9 mouse cellular contexts compared by ENCODE assay signal in the genomic region with DNA sequence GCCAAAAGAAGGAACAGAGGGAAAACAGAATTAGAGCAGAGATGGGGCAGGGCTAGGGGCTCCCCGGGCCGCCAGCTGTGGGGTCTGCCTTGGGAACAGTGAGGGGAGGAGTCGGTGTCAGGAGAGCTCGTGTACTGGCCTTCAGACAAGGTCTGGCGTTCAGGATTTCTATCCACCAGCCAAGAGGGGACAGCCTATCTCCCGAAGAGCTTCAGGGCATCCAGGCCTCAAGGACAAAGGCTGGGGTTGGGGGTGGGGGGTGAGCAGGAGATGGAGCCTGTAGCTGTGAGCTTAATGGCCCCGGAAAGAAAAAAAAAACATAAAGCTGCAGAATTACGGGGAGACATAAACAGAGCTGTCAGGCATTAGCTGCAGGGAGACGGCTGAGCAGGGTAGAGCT. TPM values are rescaled to one million over a fixed set of nuclear protein-coding genes. Genes with fewer than 3 reads are reported as not detected.
DNase-seq lines count a peak whose midpoint lies in the region; ATAC-seq and TF ChIP-seq lines count a peak whose summit lies in the region.
"Had no signal": no experiment of that assay in that cellular context is flagged by ENCODE, and none has a peak within 500 bp of the region (broad histone marks: within the 10 kb centered on the region; RNA-seq: fewer than 3 reads in every experiment).

No protein-coding gene starts in this region.

- no peak overlapping the region for H3K4me3 ChIP-seq in heart, adult 2 months
- no peak overlapping the region for H3K4me3 ChIP-seq in stomach, embryonic 14.5 days (ENCODE audit: low read depth, low read length)
- no peak overlapping the region for H3K4me3 ChIP-seq in stomach, postnatal 0 days (ENCODE audit: low read depth, low read length)
- H3K4me3 ChIP-seq in limb, embryonic 10.5 days: no peak overlapping the region

- no peaks in the 10 kb centered on the region; the same call in none of the 2 replicates for H3K36me3 ChIP-seq in heart, adult 2 months (ENCODE audit: control insufficient read depth, insufficient read depth, low read length)
- peaks cover 5% of the 10 kb centered on the region; the same call in 1 of the 2 replicates for H3K36me3 ChIP-seq in stomach, embryonic 14.5 days (ENCODE audit: control insufficient read depth, insufficient read depth, low read length)
- no peaks in the 10 kb centered on the region for H3K36me3 ChIP-seq in stomach, postnatal 0 days (ENCODE audit: control insufficient read depth, insufficient read depth, low read length)
- peaks cover 47% of the 10 kb centered on the region for H3K36me3 ChIP-seq in limb, embryonic 10.5 days

- intact Hi-C loops in heart, adult 2 months (cut with DNase I): no loop called here
- intact Hi-C loops in heart, postnatal 36 days (cut with DNase I): no loop called here

- no peak for ATAC-seq in stomach, embryonic 14.5 days (ENCODE audit: insufficient number of reproducible peaks, insufficient read depth, low FRiP score, low read depth)
- no peak for ATAC-seq in stomach, postnatal 0 days (ENCODE audit: low FRiP score, low TSS enrichment)

- DNase-seq in heart, adult 2 months: no peak
- DNase-seq in heart, postnatal 36 days: no peak
- DNase-seq in stomach, postnatal 0 days (ENCODE audit: low spot score): no peak
- no peak for DNase-seq in limb, embryonic 10.5 days (ENCODE audit: low spot score)
- peak; percentile 56 for DNase-seq in testis, postnatal 14 days (ENCODE audit: low spot score)
- DNase-seq in cerebellum, postnatal 4 days (ENCODE audit: low spot score in 2 of 2): no peak
- no peak for DNase-seq in cerebellum, postnatal 14 days
- DNase-seq: kidney, postnatal 25 days had no signal

- no peak for TF ChIP-seq POLR2A in heart, adult 2 months (IDR thresholded peaks at IDR 0.05; ENCODE audit: insufficient read depth, low read depth, low read length)

- 44% methylated on average over 9 of the region's 9 CpGs for WGBS in heart, adult 2 months
- WGBS in stomach, embryonic 14.5 days: 17% methylated on average over 9 of the region's 9 CpGs
- 25% methylated on average over 9 of the region's 9 CpGs for WGBS in stomach, postnatal 0 days
- WGBS in limb, embryonic 10.5 days: 40% methylated on average over 9 of the region's 9 CpGs

- peaks cover 18% of the 10 kb centered on the region for H3K4me1 ChIP-seq in heart, adult 2 months (ENCODE audit: control insufficient read depth, insufficient read depth, low read length)
- H3K4me1 ChIP-seq in stomach, embryonic 14.5 days (ENCODE audit: control insufficient read depth, insufficient read depth, low read length): peaks cover 59% of the 10 kb centered on the region
- peaks cover 9% of the 10 kb centered on the region; the same call in 1 of the 2 replicates for H3K4me1 ChIP-seq in stomach, postnatal 0 days (replicated peaks; ENCODE audit: control insufficient read depth, insufficient read depth)
- peaks cover 82% of the 10 kb centered on the region for H3K4me1 ChIP-seq in limb, embryonic 10.5 days

- no peak for TF ChIP-seq CTCF in heart, adult 2 months (IDR thresholded peaks at IDR 0.05)
- TF ChIP-seq CTCF in stomach, postnatal 0 days (IDR thresholded peaks at IDR 0.05; ENCODE audit: low read depth): no peak

- H3K27ac ChIP-seq in heart, adult 2 months: peak overlapping the region; percentile 26; the same call in 1 of the 2 replicates
- H3K27ac ChIP-seq in stomach, embryonic 14.5 days (ENCODE audit: low read length): peak overlapping the region; percentile 55; the same call in 1 of the 2 replicates
- H3K27ac ChIP-seq in stomach, postnatal 0 days (replicated peaks): no peak overlapping the region
- H3K27ac ChIP-seq in limb, embryonic 10.5 days: peak overlapping the region; percentile 26; the same call in 1 of the 2 replicates

- no peaks in the 10 kb centered on the region for H3K27me3 ChIP-seq in heart, adult 2 months (ENCODE audit: control insufficient read depth, insufficient read depth, low read length)
- H3K27me3 ChIP-seq in stomach, embryonic 14.5 days (ENCODE audit: control insufficient read depth, insufficient read depth, low read length): no peaks in the 10 kb centered on the region
- H3K27me3 ChIP-seq in stomach, postnatal 0 days (ENCODE audit: control insufficient read depth, insufficient read depth, low read length): no peaks in the 10 kb centered on the region
- no peaks in the 10 kb centered on the region for H3K27me3 ChIP-seq in limb, embryonic 10.5 days (ENCODE audit: low read depth, poor library complexity, severe bottlenecking)

- TF ChIP-seq EP300 in heart, adult 2 months (IDR thresholded peaks at IDR 0.05; ENCODE audit: insufficient read depth, low read depth, low read length): no peak
- TF ChIP-seq EP300 in stomach, postnatal 0 days (optimal IDR thresholded peaks at IDR 0.05): no peak

- H3K79me2 ChIP-seq in heart, adult 2 months (replicated peaks; ENCODE audit: control insufficient read depth, insufficient read depth, low read length): peaks cover 5% of the 10 kb centered on the region; the same call in 1 of the 2 replicates

- H3K4me2 ChIP-seq in stomach, embryonic 14.5 days (replicated peaks; ENCODE audit: low read depth, low read length): peak overlapping the region; percentile 10; the same call in 1 of the 2 replicates
- no peak overlapping the region for H3K4me2 ChIP-seq in stomach, postnatal 0 days (replicated peaks; ENCODE audit: low read depth)

- H3K9ac ChIP-seq in heart, adult 2 months (ENCODE audit: low read depth, low read length): no peak overlapping the region
- H3K9ac ChIP-seq in stomach, embryonic 14.5 days (replicated peaks; ENCODE audit: low read depth, low read length): no peak overlapping the region
- no peak overlapping the region for H3K9ac ChIP-seq in stomach, postnatal 0 days (ENCODE audit: low read length)

- no peaks in the 10 kb centered on the region for H3K9me3 ChIP-seq in stomach, embryonic 14.5 days (ENCODE audit: control insufficient read depth, low read depth, low read length)
- H3K9me3 ChIP-seq in stomach, postnatal 0 days (ENCODE audit: control insufficient read depth, low read length): no peaks in the 10 kb centered on the region
- H3K9me3 ChIP-seq in limb, embryonic 10.5 days (replicated peaks): no peaks in the 10 kb centered on the region

RNA-seq across cellular contexts. Expression of a gene that starts 53.6 kb away (rescaled TPM):
- total RNA-seq in heart, adult 2 months (2021): 10 to 100 TPM; 25.3 to 35.4 TPM
- 42.6 and 54.0 TPM in 2 replicates for polyA plus RNA-seq in heart, adult 2 months (2012; rRNA removed)
- total RNA-seq in heart, postnatal 36 days (2021): 10 to 100 TPM; 28.9 to 39.5 TPM
- 70.9 and 72.6 TPM in 2 replicates for polyA plus RNA-seq in stomach, embryonic 14.5 days (2014; fragmentation: Nextera tagmentation; extraction: Ambion mirVana)
- polyA plus RNA-seq in stomach, postnatal 0 days (2015; fragmentation: Nextera tagmentation; extraction: Ambion mirVana): 44.7 and 47.9 TPM in 2 replicates
- 56.2 and 56.6 TPM in 2 replicates for polyA plus RNA-seq in limb, embryonic 10.5 days (2016; fragmentation: Nextera tagmentation; extraction: Ambion mirVana)
